Mouse (Mus musculus) heart, postnatal 10 days (tissue): ENCODE data around the gene Nr1h3. TPM values are rescaled to one million over a fixed set of nuclear protein-coding genes. Genes with fewer than 3 reads are reported as not detected.

Experiments
- DNase-seq, 2 experiments: peaks; one replicate each; pipeline ENCODE4 v3.0.0; 2021
- intact Hi-C: fragments of 180-260 bp; cut with DNase I; formaldehyde crosslinking; loops from one replicate; pipeline ENCODE4 v1.15.1; 2025
- total RNA-seq, 2 experiments: library from RNA; stranded (reverse); gene quantifications; 2 replicates each; pipeline ENCODE4 v1.2.3; 2021

Gene Nr1h3
- total RNA-seq, 2 experiments from 2014 or later: 3.9 to 7.6 TPM

GRCm38 (mm10) chr2:91143401-91143800, 59.2 kb downstream of the Nr1h3 start:
- intact Hi-C loops: no loop called here
- no peak for DNase-seq

DNA sequence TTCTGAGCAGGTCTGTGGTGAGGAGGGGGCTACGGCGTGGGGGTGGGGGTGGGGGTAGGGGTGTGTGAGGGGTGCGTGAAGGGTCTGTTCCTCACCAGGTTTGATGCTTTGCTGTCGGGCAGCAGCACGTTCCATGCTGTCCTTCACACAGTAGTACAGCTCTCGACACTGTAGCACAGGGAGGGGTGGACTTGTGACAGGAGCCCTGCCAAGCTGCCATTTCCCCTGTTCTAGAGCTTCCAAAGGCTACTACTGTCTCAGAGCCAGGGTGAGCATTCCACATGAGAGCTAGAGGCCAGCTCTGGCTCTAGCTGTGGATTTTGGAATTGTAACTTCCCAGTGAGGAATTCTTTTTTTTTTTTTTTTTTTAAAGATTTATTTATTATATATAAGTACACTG, 59.7 kb downstream of the Nr1h3 start:
- intact Hi-C loops: no loop called here
- DNase-seq: peak in 1 of 2 experiments; percentile 37

- DNase-seq: peak in 1 of 2 experiments; percentile 22
- intact Hi-C loops: no loop called here
Observed at GRCm38 (mm10) chr2:91139764-91140163, 62.9 kb downstream of the Nr1h3 start.

GRCm38 (mm10) chr2:91139311-91139710, 63.3 kb downstream of the Nr1h3 start:
- no peak for DNase-seq
- intact Hi-C loops: no loop called here

DNA sequence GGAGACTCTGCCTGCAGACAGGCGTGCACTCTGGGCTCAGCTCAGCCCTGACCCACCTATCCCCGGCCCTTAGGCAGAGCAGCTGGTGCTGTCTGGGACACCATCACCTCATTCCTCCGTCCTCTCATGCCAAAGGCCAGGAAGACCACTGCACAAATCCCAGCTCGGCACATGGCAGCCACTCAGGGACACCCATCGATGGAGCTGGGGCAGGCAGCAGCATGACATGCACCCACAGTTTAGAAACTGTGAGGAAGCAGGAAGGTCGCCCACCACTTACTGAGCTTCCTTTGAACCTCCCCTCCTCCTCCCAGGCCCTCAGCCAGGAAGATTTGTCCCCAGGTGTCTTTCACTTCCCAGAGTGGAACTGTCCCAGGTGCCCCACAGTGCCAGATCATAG, 65.2 kb downstream of the Nr1h3 start:
- intact Hi-C loops: no loop called here
- DNase-seq: peak in 1 of 2 experiments; percentile 35

GRCm38 (mm10) chr2:91136513-91137412, 65.9 kb downstream of the Nr1h3 start:
- peak; percentile 26 to 31 for DNase-seq
- intact Hi-C loops: no loop called here

Other genes with a start within 250 kb of the Nr1h3 start
- gene Rapsn, start 167.2 kb downstream of the Nr1h3 start, total RNA-seq: 10 to 100 TPM; 15.4 to 19.8 TPM
- gene Psmc3, start 148.8 kb downstream of the Nr1h3 start, total RNA-seq: 100 to 1,000 TPM; 221 to 245 TPM
- 10 to 100 TPM; 27.7 to 31.9 TPM for gene Slc39a13, start 132.4 kb downstream of the Nr1h3 start, total RNA-seq
- 1 to 10 TPM; 2.3 to 3.0 TPM for gene Spi1, start 120.4 kb downstream of the Nr1h3 start, total RNA-seq
- gene Mybpc3, start 84.7 kb downstream of the Nr1h3 start, total RNA-seq: 1,000 to 10,000 TPM; 1,924 to 2,166 TPM
- gene Madd, start 19.0 kb downstream of the Nr1h3 start, total RNA-seq: 1 to 10 TPM; 5.2 to 6.3 TPM
- gene Acp2, start 51 bp upstream of the Nr1h3 start, total RNA-seq: 10 to 100 TPM; 19.1 to 23.8 TPM
- 1 to 10 TPM; 5.4 to 6.7 TPM for gene Ddb2, start 34.1 kb upstream of the Nr1h3 start, total RNA-seq
- 100 to 1,000 TPM; 102 to 119 TPM for gene Pacsin3, start 53.1 kb upstream of the Nr1h3 start, total RNA-seq
- gene Arfgap2, start 62.1 kb upstream of the Nr1h3 start, total RNA-seq: 10 to 100 TPM; 64.2 to 64.5 TPM
- 10 to 100 TPM in 1 of 2 experiments, 1 to 10 TPM in 1; 9.5 to 12.9 TPM for gene 1110051M20Rik, start 241.9 kb upstream of the Nr1h3 start, total RNA-seq